Mouse (Mus musculus) kidney, embryonic 16.5 days (tissue): ENCODE measurements around the gene Rps6kb2. TPM values are rescaled to one million over a fixed set of nuclear protein-coding genes. Genes with fewer than 3 reads are reported as not detected.
A peak's percentile ranks its signal among the peaks of the same experiment; 100 is the strongest.

Experiments
- ATAC-seq: fragments of 200-750 bp; cut with Nextera tagmentation; 2 replicates; pipeline ENCODE4 v1.8.0; 2017; ENCODE audit warnings: moderate TSS enrichment; ENCODE audit not compliant: low FRiP score, low TSS enrichment
- H3K27ac ChIP-seq: fragments of 300-500 bp; sonication (generic); 2 replicates; pipeline ENCODE4 v1.5.1; 2014; ENCODE audit warnings: low read length
- H3K27me3 ChIP-seq: fragments of 300-500 bp; sonication (generic); 2 replicates; pipeline ENCODE4 v1.6.1; 2014; ENCODE audit warnings: low read length, control low read depth, mixed read lengths; ENCODE audit not compliant: insufficient read depth
- H3K36me3 ChIP-seq: fragments of 300-500 bp; sonication (generic); 2 replicates; pipeline ENCODE4 v1.6.1; 2014; ENCODE audit warnings: low read length, control low read depth, mixed read lengths; ENCODE audit not compliant: insufficient read depth
- H3K4me1 ChIP-seq: fragments of 300-500 bp; sonication (generic); 2 replicates; pipeline ENCODE4 v1.6.1; 2014; ENCODE audit warnings: low read length, control low read depth, mixed read lengths; ENCODE audit not compliant: insufficient read depth
- H3K4me2 ChIP-seq: fragments of 300-500 bp; sonication (generic); replicated peaks from 2 replicates; pipeline ENCODE4 v1.6.1; 2014; ENCODE audit warnings: low read depth, low read length
- H3K4me3 ChIP-seq: fragments of 300-500 bp; sonication (generic); 2 replicates; pipeline ENCODE4 v1.5.1; 2014; ENCODE audit warnings: mild to moderate bottlenecking, low read length
- H3K9ac ChIP-seq: fragments of 300-500 bp; sonication (generic); replicated peaks from 2 replicates; pipeline ENCODE4 v1.6.1; 2014; ENCODE audit warnings: low read length
- H3K9me3 ChIP-seq: fragments of 300-500 bp; sonication (generic); 2 replicates; pipeline ENCODE4 v1.6.1; 2016; ENCODE audit warnings: low read length, control low read depth
- WGBS: fragments of 180-500 bp; shearing (Covaris S2); extraction: QIAGEN DNeasy Blood & Tissue Kit; methylation state at CpG from one replicate; pipeline ENCODE4 v1.1.7; 2014; 5-methylcytosine and 5-hydroxymethylcytosine counted together
- polyA plus RNA-seq: library from polyadenylated mRNA; unstranded; fragments of >200 nt; fragmentation: Nextera tagmentation; extraction: Ambion mirVana; gene quantifications from 2 replicates; pipeline ENCODE4 v1.2.1, GENCODE M21; 2015

The Rps6kb2 gene
- 62.9 and 63.7 TPM in 2 replicates for polyA plus RNA-seq

- 5% methylated on average over 42 of the region's 42 CpGs for WGBS
- Histone ChIP-seq H3K4me3 (peak within 1 kb of the TSS; percentile 73), H3K27ac (peak within 1 kb of the TSS; percentile 54; the same call in 1 of the 2 replicates), H3K4me1 (peaks cover 10% of the 10 kb centered on the region), H3K36me3 (peaks cover 28% of the 10 kb centered on the region), H3K4me2 (peak within 1 kb of the TSS; percentile 92), H3K9ac (peak within 1 kb of the TSS; percentile 80), H3K27me3 (no peaks in the 10 kb centered on the region), H3K9me3 (no peaks in the 10 kb centered on the region)
- ATAC-seq = peak; percentile 85
Observed at GRCm38 (mm10) chr19:4162646-4163542, at the start of gene Rps6kb2. Gene Rps6kb2, minus strand, starts transcription at chr19:4163354.

GRCm38 (mm10) chr19:4211891-4212588 lies 48.9 kb upstream of the Rps6kb2 start:
- 46% methylated on average over 4 of the region's 4 CpGs for WGBS
- H3K36me3 ChIP-seq = no peaks in the 10 kb centered on the region
- H3K4me1 ChIP-seq = peaks cover 44% of the 10 kb centered on the region
- H3K4me2 ChIP-seq = 0 out of 2 replicates have a peak overlapping the region, but pooled peaks have one; percentile 10
- no peaks in the 10 kb centered on the region for H3K9me3 ChIP-seq
- ATAC-seq = no peak
- no peak overlapping the region for H3K27ac ChIP-seq
- no peaks in the 10 kb centered on the region for H3K27me3 ChIP-seq
- no peak overlapping the region for H3K9ac ChIP-seq
- no peak overlapping the region for H3K4me3 ChIP-seq

- no peak for ATAC-seq
- Histone ChIP-seq H3K9me3 (no peaks in the 10 kb centered on the region), H3K4me2 (no peak overlapping the region), H3K36me3 (no peaks in the 10 kb centered on the region), H3K9ac (no peak overlapping the region), H3K4me1 (peaks cover 23% of the 10 kb centered on the region), H3K27me3 (peaks cover 3% of the 10 kb centered on the region; the same call in 1 of the 2 replicates), H3K27ac (no peak overlapping the region), H3K4me3 (no peak overlapping the region)
- 77% methylated on average over 5 of the region's 5 CpGs for WGBS
Observed at GRCm38 (mm10) chr19:4208563-4208962, 45.4 kb upstream of the Rps6kb2 start.

GRCm38 (mm10) chr19:4206971-4207370 lies 43.8 kb upstream of the Rps6kb2 start:
- ATAC-seq = peak; percentile 78
- Histone ChIP-seq H3K4me1 (peaks cover 16% of the 10 kb centered on the region), H3K4me2 (no peak overlapping the region), H3K9me3 (no peaks in the 10 kb centered on the region), H3K27ac (no peak overlapping the region), H3K9ac (no peak overlapping the region), H3K27me3 (peaks cover 3% of the 10 kb centered on the region; the same call in 1 of the 2 replicates), H3K4me3 (no peak overlapping the region), H3K36me3 (no peaks in the 10 kb centered on the region)
- 2% methylated on average over 2 of the region's 2 CpGs for WGBS

- H3K9me3 ChIP-seq = no peaks in the 10 kb centered on the region
- no peak overlapping the region for H3K4me3 ChIP-seq
- WGBS = 61% methylated on average over 4 of the region's 4 CpGs
- H3K9ac ChIP-seq = no peak overlapping the region
- no peak for ATAC-seq
- H3K36me3 ChIP-seq = 0 out of 2 replicates have a peak, but pooled peaks cover 3% of the 10 kb centered on the region
- peaks cover 3% of the 10 kb centered on the region; the same call in 1 of the 2 replicates for H3K27me3 ChIP-seq
- no peak overlapping the region for H3K27ac ChIP-seq
- no peak overlapping the region for H3K4me2 ChIP-seq
- H3K4me1 ChIP-seq = peaks cover 22% of the 10 kb centered on the region
Observed at GRCm38 (mm10) chr19:4204889-4205288, 41.7 kb upstream of the Rps6kb2 start.

GRCm38 (mm10) chr19:4203604-4204326 lies 40.6 kb upstream of the Rps6kb2 start:
- Histone ChIP-seq H3K4me3 (no peak overlapping the region), H3K27me3 (peaks cover 3% of the 10 kb centered on the region; the same call in 1 of the 2 replicates), H3K9me3 (no peaks in the 10 kb centered on the region), H3K4me2 (no peak overlapping the region), H3K9ac (no peak overlapping the region), H3K36me3 (0 out of 2 replicates have a peak, but pooled peaks cover 3% of the 10 kb centered on the region), H3K27ac (0 out of 2 replicates have a peak overlapping the region, but pooled peaks have one; percentile 31), H3K4me1 (peaks cover 22% of the 10 kb centered on the region)
- ATAC-seq = no peak
- WGBS = 66% methylated on average over 13 of the region's 13 CpGs

- no peak overlapping the region for H3K4me3 ChIP-seq
- H3K27me3 ChIP-seq = peaks cover 3% of the 10 kb centered on the region; the same call in 1 of the 2 replicates
- ATAC-seq = no peak
- H3K4me1 ChIP-seq = peaks cover 22% of the 10 kb centered on the region
- 0 out of 2 replicates have a peak, but pooled peaks cover 3% of the 10 kb centered on the region for H3K36me3 ChIP-seq
- H3K9ac ChIP-seq = no peak overlapping the region
- H3K9me3 ChIP-seq = no peaks in the 10 kb centered on the region
- WGBS = 69% methylated on average over 3 of the region's 3 CpGs
- no peak overlapping the region for H3K4me2 ChIP-seq
- H3K27ac ChIP-seq = no peak overlapping the region
Observed at GRCm38 (mm10) chr19:4203148-4203547, 40.0 kb upstream of the Rps6kb2 start.

GRCm38 (mm10) chr19:4202149-4202548 lies 39.0 kb upstream of the Rps6kb2 start:
- Histone ChIP-seq H3K4me2 (peak overlapping the region; percentile 96), H3K36me3 (peaks cover 10% of the 10 kb centered on the region), H3K27ac (no peak overlapping the region), H3K4me3 (peak overlapping the region; percentile 56), H3K4me1 (peaks cover 27% of the 10 kb centered on the region), H3K9ac (peak overlapping the region; percentile 71), H3K27me3 (peaks cover 3% of the 10 kb centered on the region; the same call in 1 of the 2 replicates), H3K9me3 (no peaks in the 10 kb centered on the region)
- WGBS = 22% methylated on average over 7 of the region's 7 CpGs
- 0 out of 2 replicates have a peak, but pooled peaks have one; percentile 2 for ATAC-seq

- H3K4me2 ChIP-seq = peak within 1 kb of the TSS; percentile 96
- peak within 1 kb of the TSS; percentile 59; the same call in 1 of the 2 replicates for H3K27ac ChIP-seq
- H3K27me3 ChIP-seq = peaks cover 3% of the 10 kb centered on the region; the same call in 1 of the 2 replicates
- peak within 1 kb of the TSS; percentile 71 for H3K9ac ChIP-seq
- H3K4me3 ChIP-seq = peak within 1 kb of the TSS; percentile 56
- peaks cover 17% of the 10 kb centered on the region for H3K36me3 ChIP-seq
- peaks cover 34% of the 10 kb centered on the region for H3K4me1 ChIP-seq
- ATAC-seq = peak; percentile 89
- no peaks in the 10 kb centered on the region for H3K9me3 ChIP-seq
- under 1% methylated on average over 34 of the region's 34 CpGs for WGBS
Observed at GRCm38 (mm10) chr19:4201291-4201909, 38.2 kb upstream of the Rps6kb2 start, which contains the start of gene Rad9a. Gene Rad9a, minus strand, starts transcription at chr19:4201662.
